Mouse (Mus musculus) liver, adult 10 weeks (tissue): Measurements from ENCODE around the gene Hace1. TPM values are rescaled to one million over a fixed set of nuclear protein-coding genes. Genes with fewer than 3 reads are reported as not detected.

Experiments used
- polyA plus RNA-seq: library from polyadenylated mRNA; stranded (reverse); fragments of 350-450 nt; fragmentation: Illumina TruSeq; extraction: RNeasy Lipid Tissue Mini Kit (QIAGEN cat#74804); gene quantifications from one replicate; pipeline ENCODE4 v1.2.3, GENCODE M21; 2014; ENCODE audit warnings: low read depth, low replicate concordance

Hace1 gene
- 4.7 TPM for polyA plus RNA-seq

DNA sequence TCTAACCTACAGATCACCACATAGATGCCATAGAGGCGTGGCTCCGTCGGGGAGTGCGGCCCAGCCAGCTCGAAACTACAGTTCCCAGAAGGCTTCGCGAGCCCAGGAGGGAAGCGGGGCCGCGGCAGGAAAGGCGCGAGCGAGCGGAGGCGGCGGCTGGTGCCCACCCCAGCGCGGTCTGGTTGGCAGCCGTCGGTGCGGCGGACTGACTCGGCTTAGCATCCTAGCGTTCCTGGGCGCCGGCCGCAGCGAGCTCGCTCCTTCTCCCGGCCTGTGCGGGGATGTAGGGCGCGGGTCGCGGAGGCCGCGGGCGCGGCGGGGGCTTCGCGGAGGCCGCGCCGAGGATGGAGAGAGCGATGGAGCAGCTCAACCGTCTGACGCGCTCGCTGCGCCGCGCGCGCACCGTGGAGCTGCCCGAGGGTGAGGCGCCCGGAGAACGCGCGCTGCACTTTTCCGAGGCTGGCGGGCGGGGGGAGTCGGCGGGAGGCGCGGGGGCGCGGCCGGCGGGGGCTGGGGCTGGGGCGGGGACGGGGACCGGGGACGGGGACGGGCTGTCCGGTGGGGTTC, at the start of gene Hace1:
Gene Hace1, plus strand, starts transcription at position 99 of the 567 bp plus-strand sequence.

Other genes with a start within 250 kb of the Hace1 start
- not detected for gene Bves, start 242.1 kb upstream of the Hace1 start, polyA plus RNA-seq
- not detected for gene Lin28b, start 91.4 kb upstream of the Hace1 start, polyA plus RNA-seq